Mouse (Mus musculus) naive thymus-derived CD4-positive, alpha-beta T cell, adult 2 months (primary cell): ENCODE data around the gene Lilra5.
"Not testable (repeated sequence)": the region's sequence is repeated elsewhere in the genome, so short reads cannot be mapped to it uniquely, and the experiment has no call there.

Experiments
- DNase-seq: peaks from one replicate; pipeline ENCODE4 v3.0.0-alpha.2; 2011; ENCODE audit warnings: low read depth

The Lilra5 gene

GRCm38 (mm10) chr7:4237454-4237853 lies at the start of gene Lilra5:
TSS of gene Lilra5 (plus strand) at chr7:4237754.
- no peak for DNase-seq

- DNase-seq: no peak
Observed at GRCm38 (mm10) chr7:4207126-4207525, 30.4 kb upstream of the Lilra5 start.

- DNase-seq: peak; percentile 0
Observed at GRCm38 (mm10) chr7:4208626-4209025, 28.9 kb upstream of the Lilra5 start.

- DNase-seq: not testable (repeated sequence)
Observed at GRCm38 (mm10) chr7:4213436-4213835, 24.1 kb upstream of the Lilra5 start.

GRCm38 (mm10) chr7:4215396-4215795 lies 22.2 kb upstream of the Lilra5 start:
- no peak for DNase-seq

GRCm38 (mm10) chr7:4215805-4216204 lies 21.7 kb upstream of the Lilra5 start:
- no peak for DNase-seq

- DNase-seq: no peak
Observed at GRCm38 (mm10) chr7:4235536-4235935, 2.0 kb upstream of the Lilra5 start.

GRCm38 (mm10) chr7:4239038-4239721 lies 1.6 kb downstream of the Lilra5 start:
- no peak for DNase-seq

- DNase-seq: not testable (repeated sequence)
Observed at GRCm38 (mm10) chr7:4251211-4251610, 13.7 kb downstream of the Lilra5 start.

- not testable (repeated sequence) for DNase-seq
Observed at GRCm38 (mm10) chr7:4256060-4256459, 18.5 kb downstream of the Lilra5 start.

GRCm38 (mm10) chr7:4260521-4260920 lies 23.0 kb downstream of the Lilra5 start:
- DNase-seq: not testable (repeated sequence)

- not testable (repeated sequence) for DNase-seq
Observed at GRCm38 (mm10) chr7:4272106-4272505, 34.6 kb downstream of the Lilra5 start.

GRCm38 (mm10) chr7:4273874-4274273 lies 36.3 kb downstream of the Lilra5 start:
- DNase-seq: not testable (repeated sequence)

- not testable (repeated sequence) for DNase-seq
Observed at GRCm38 (mm10) chr7:4275500-4275899, 37.9 kb downstream of the Lilra5 start.

GRCm38 (mm10) chr7:4292638-4293037 lies 55.1 kb downstream of the Lilra5 start:
- no peak for DNase-seq
